Mouse (Mus musculus) cerebellum, postnatal 10 days (tissue): Measurements from ENCODE around the gene Hyal4.
A peak's percentile ranks its signal among the peaks of the same experiment; 100 is the strongest.

Experiments
- DNase-seq, 2 experiments: peaks; one replicate each; pipeline ENCODE4 v3.0.0; 2021; ENCODE audit warnings: mixed read lengths in 2 of 2

Gene Hyal4

GRCm38 (mm10) chr6:24748029-24748428 is at the start of gene Hyal4:
TSS of gene Hyal4 (plus strand) at chr6:24748329.
- no peak for DNase-seq

- no peak for DNase-seq
Observed at GRCm38 (mm10) chr6:24707090-24707489, 41.0 kb upstream of the Hyal4 start.

GRCm38 (mm10) chr6:24707499-24707898 is 40.6 kb upstream of the Hyal4 start:
- no peak for DNase-seq

GRCm38 (mm10) chr6:24721317-24722099 is 26.6 kb upstream of the Hyal4 start:
- DNase-seq: peak; percentile 60 to 75

GRCm38 (mm10) chr6:24728130-24728529 is 20.0 kb upstream of the Hyal4 start:
- no peak for DNase-seq

- DNase-seq: no peak
Observed at GRCm38 (mm10) chr6:24732945-24733344, 15.2 kb upstream of the Hyal4 start, which contains the start of gene Hyal6. TSS of gene Hyal6 (plus strand) at chr6:24733245.

- no peak for DNase-seq
Observed at GRCm38 (mm10) chr6:24734565-24734964, 13.6 kb upstream of the Hyal4 start.

GRCm38 (mm10) chr6:24759281-24759680 is 11.2 kb downstream of the Hyal4 start:
- no peak for DNase-seq

- DNase-seq: no peak
Observed at GRCm38 (mm10) chr6:24766261-24766660, 18.1 kb downstream of the Hyal4 start.

- no peak for DNase-seq
Observed at GRCm38 (mm10) chr6:24779182-24779581, 31.1 kb downstream of the Hyal4 start.

- no peak for DNase-seq
Observed at GRCm38 (mm10) chr6:24790888-24791287, 42.8 kb downstream of the Hyal4 start, which contains the start of gene Spam1. TSS of gene Spam1 (plus strand) at chr6:24791188.
